Mouse (Mus musculus): ENCODE data around the gene Hira.
"Not testable (repeated sequence)": the region's sequence is repeated elsewhere in the genome, so short reads cannot be mapped to it uniquely, and the experiment has no call there.

Gene Hira

GRCm38 (mm10) chr16:18876442-18877308 lies at the start of gene Hira, which contains the start of gene Mrpl40:
Gene Hira, plus strand, starts transcription at chr16:18877037.
Gene Mrpl40, minus strand, starts transcription at chr16:18876862.
- DNase-seq (ENCODE audit: low spot score): peak; percentile 83

DNA sequence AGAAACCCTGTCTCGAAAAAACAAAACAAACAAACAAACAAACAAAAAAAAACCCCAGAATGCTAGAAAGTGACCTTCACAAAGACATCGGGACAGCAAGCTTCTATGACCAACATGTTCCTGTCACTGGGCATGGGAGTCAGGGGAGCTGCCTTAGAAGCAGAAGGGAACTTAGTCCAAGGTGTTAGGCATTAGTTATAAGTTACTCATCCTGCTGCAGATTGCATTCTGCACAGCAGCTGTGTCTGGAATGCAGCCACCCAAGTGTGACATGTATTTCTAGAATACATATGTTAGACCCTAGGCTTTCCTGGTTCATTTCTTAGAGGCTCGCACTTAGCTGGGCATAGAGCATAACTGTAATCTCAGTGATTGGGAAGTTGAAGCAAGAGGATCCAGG lies 48.2 kb upstream of the Hira start:
- no peak for DNase-seq (ENCODE audit: low spot score)

- no peak for DNase-seq (ENCODE audit: low spot score)
These were observed 47.7 kb upstream of the Hira start for GRCm38 (mm10) chr16:18829102-18829501.

DNA sequence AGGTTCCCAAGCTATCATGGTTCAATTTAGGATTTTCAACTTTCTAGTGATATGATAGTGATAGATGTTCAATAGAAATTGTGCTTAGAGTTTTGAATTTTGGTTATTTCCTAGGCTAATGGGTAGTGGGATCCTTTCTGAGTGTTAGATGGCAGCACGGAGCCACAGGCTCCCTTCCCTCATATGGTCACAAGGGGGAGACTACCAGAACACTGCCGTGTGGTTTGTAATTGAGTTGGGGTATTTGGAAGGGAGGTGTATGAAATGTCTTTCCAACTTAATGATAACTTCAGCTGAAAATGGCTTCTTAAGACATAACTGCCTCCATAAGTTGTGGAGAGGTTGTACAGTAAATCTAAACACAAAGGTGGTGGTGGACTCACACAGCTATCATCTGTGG lies 43.4 kb upstream of the Hira start:
- no peak for DNase-seq (ENCODE audit: low spot score)

DNA sequence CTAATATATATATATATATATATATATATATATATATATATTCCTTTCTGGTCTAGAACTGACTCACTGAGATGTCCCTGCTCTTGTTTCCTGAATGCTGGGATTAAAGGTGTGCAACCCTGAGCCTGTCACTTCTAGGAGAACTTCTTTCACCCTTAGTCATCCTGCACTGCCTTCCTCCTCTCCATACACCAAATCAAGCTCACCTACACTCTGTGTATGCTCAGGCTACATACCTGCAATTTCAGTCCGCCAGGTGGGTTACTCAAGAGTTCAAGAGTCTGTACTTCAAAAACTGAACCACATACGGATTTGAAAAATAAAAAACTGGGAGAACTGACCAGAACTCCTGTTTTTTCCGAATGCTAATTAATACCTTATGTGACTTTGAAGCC lies 40.8 kb upstream of the Hira start:
- no peak for DNase-seq (ENCODE audit: low spot score)

- peak; percentile 87 for DNase-seq (ENCODE audit: low spot score)
These were observed 40.2 kb upstream of the Hira start, which contains the start of the genes 2510002D24Rik and Gm28539 for GRCm38 (mm10) chr16:18836468-18837208. Gene 2510002D24Rik, plus strand, starts transcription at chr16:18836578. Gene Gm28539, plus strand, starts transcription at chr16:18836584.

GRCm38 (mm10) chr16:18838346-18838745 lies 38.5 kb upstream of the Hira start:
- DNase-seq (ENCODE audit: low spot score): no peak

DNA sequence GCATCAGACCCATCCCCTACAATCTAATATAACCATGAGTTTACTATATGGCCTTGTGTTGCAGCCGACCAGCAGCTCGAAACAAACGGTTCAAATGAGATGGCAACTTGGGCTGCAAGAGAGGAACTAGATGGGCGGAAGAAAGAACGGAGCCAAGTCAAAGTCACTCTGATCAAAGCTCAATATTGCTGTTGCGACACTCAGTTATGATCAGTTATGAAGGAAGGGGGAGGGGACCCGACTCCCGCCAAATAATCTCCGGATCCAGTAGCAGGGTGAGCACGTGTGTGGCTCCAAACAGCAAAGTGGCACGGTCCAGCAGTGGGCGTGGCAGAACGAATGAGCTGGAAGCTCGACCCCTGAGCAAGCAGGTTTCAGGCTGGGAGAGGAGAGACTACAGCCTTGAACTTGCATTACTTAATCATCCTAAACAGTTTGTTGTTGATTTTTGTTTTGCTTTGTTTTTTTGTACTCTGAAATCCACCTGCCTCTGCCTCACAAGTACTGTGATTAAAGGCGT lies 30.5 kb upstream of the Hira start:
- no peak for DNase-seq (ENCODE audit: low spot score)

DNA sequence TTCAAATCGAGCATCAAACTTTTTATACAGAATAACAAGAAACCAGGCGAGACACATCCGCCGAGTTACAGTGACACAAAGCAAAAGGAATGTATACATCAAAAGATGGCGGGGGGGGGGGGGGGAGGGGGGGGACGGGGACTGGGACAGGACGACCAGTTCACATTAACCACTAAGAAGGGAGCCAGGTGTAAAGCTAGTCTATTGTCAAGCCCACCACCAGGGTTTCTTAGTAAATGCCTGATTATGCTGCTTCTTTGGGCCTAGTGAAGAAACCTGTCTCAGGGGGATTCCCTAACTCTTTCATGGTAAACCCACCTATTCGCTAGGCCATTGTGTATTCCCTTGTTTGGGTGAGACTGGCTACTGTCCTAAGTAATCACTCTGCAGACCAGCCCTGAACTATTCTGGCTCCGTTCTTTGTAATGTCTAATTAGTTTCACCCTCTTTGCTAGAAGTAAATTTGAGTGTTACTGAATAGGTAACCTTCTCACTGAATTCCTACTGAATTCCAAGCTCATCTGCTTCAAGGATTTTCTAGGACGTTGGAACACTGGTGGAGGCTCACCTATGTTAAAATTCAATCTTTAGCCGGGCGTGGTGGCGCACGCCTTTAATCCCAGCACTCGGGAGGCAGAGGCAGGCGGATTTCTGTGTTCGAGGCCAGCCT lies 27.2 kb upstream of the Hira start:
- DNase-seq (ENCODE audit: low spot score): not testable (repeated sequence)

DNA sequence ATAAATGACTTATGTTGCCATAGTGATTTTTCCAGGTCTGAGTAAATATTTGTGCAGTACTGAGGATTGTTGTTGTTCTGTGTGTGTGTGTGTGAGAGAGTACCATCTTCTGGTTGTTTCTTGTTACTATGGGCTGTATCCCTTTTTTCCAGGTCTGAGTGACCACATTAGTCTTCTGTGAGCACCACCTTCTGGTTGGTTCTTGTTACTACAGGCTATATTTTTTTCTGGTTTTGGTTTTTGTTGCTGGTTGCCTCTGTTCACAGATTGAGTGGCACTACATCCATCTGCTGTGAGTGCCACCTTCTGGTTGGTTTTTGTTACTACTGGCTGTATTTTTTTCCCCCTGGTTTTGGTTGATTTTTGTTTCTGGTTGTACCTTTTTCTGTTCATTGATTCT lies 18.3 kb upstream of the Hira start:
- peak; percentile 83 for DNase-seq (ENCODE audit: low spot score)

DNA sequence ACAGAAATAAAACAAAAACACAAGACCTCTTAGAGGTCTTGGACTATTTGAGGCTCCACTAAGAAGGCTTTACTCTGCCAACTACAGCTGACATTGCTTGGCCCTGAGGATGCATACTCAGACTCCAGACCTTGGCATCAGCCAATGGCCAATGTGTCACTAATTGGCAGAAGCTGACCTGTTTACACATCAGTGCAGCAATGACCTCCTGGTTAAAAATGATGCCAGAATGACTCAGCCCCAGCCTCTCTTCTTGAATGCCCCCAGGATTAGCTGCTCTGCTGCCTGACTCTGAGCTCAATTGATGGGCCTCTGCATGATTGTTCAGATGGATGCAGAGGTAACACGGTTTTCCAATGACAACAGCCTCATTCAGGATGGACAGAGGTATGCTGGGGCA lies 16.7 kb upstream of the Hira start:
- no peak for DNase-seq (ENCODE audit: low spot score)

- not testable (repeated sequence) for DNase-seq (ENCODE audit: low spot score)
These were observed 6.3 kb upstream of the Hira start for GRCm38 (mm10) chr16:18870495-18870894.

DNA sequence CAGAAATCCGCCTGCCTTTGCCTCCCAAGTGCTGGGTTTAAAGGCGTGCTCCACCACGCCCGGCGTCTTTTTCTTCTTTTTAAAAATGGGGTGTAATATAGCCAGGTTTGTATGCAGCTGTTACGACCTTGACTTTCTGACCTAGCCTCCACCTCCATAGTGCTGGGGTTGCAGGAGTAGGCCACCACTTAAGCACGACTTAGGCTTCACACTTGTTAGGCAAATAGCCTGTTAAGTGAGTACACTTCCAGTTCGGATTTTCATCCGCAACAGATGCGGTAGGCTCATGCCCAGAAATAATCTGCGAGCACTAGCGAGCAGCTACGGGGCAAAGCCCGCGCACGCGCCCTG lies 771 bp upstream of the Hira start:
- DNase-seq (ENCODE audit: low spot score): no peak

GRCm38 (mm10) chr16:18877386-18878090 lies 701 bp downstream of the Hira start:
- peak; percentile 24 for DNase-seq (ENCODE audit: low spot score)

DNA sequence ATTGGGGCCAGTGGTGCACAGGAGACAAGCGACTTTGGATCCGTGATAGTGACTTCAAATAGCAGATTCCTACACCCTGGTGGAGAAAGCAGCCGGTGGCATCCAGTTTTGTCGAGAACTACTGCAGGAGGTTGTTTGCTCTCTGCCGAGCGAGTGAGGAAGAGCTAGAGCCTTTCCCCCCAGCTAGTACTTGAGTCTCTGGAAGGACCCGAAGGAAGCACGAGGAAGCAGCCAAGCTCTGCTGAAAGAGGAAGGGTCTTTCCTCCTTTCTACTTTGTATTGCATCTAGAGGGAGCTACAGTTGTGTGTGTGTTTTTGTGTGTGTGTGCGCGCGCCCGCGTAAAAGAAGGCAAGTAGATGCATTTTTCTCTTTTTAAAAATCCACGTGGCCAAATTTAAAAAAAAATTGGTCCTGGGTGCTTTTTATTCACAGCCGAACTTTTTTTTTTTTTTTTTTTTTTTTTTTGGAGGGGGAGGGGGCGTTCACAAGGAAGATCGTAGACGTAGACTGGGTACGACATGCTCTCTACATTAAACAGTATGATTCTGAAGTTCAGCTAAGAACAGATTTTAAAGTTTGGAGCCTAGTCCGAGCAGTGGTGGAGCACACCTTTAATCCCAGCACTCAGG lies 1.4 kb downstream of the Hira start:
- peak; percentile 8 for DNase-seq (ENCODE audit: low spot score)

GRCm38 (mm10) chr16:18884044-18884443 lies 7.2 kb downstream of the Hira start:
- no peak for DNase-seq (ENCODE audit: low spot score)

DNA sequence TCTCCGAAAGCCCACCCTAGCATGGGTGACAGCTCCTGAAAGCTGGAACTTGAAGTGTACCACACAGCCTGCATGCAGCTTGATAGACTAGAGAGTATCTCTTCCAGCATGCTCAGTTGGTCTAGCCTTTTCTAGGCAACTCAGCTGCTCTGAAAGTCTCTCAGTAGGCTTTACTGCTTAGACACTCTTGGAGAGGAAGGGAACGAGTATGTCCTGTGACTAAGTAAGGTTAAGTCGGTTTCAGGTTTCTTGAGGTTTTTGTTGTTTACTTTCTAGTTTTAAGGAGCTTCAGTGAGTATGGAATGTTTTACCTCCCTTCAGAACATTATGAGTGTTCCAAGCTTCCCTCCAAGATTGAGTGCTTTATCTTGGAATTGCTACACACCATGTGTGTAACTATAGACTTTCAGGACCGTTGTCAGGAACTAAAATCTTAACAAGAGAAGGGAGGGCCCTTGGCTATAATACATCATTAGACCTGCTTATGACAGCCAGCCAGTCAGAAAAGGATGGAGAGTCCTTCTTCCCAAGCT lies 17.1 kb downstream of the Hira start:
- DNase-seq (ENCODE audit: low spot score): no peak

DNA sequence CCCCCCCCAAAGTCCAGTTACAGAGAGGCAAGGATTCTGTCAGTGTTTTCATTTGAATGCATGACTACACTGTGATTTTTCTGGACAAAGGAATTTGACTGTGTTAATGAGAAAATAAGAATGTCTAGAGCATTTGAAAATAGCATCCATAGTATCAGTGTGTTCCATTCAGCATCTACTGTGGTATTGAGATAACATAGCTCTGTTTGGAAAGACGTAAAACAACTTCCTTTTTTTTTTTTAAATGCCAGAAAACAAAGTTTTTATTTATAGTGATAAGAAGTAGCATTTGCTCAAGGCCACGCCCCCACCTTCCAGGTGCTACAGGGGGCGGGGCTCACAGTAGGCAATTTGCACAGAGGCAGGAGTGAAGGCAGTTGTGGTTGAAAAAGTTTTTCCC lies 18.4 kb downstream of the Hira start:
- no peak for DNase-seq (ENCODE audit: low spot score)

DNA sequence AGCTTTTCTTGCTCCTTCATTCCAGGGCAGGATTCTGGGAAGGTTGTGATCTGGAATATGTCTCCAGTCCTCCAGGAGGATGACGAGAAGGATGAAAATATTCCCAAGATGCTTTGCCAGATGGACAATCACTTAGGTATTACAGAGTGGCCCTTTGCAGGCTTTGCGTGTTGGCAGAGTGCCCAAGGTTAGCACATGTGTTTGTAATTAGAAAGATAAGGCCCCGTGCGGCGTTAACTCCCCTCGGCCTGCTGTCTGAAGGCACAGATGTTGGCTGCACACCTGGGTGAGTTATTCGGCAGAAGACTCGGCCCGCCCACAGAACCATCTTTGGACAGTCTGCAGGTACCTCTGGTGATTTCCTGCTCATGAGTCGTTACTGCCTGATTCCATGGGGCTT lies 19.6 kb downstream of the Hira start:
- DNase-seq (ENCODE audit: low spot score): no peak

GRCm38 (mm10) chr16:18905648-18906047 lies 28.8 kb downstream of the Hira start:
- DNase-seq (ENCODE audit: low spot score): no peak

- no peak for DNase-seq (ENCODE audit: low spot score)
These were observed 39.2 kb downstream of the Hira start for GRCm38 (mm10) chr16:18916064-18916463.
